Mouse (Mus musculus) testis, adult 2 months (tissue): Measurements from ENCODE around the gene Gbp2.

Source experiments
- CTCF ChIP-seq: fragments of 200-500 bp; IDR thresholded peaks from 2 replicates; pipeline ENCODE4 v1.5.1; 2012; ENCODE audit warnings: low read depth, mild to moderate bottlenecking, inconsistent platforms, low read length, moderate library complexity; ENCODE audit not compliant: control insufficient read depth, insufficient read depth, insufficient replicate concordance
- POLR2A ChIP-seq: fragments of 200-500 bp; IDR thresholded peaks from 2 replicates; pipeline ENCODE4 v1.6.1; 2012; ENCODE audit warnings: low read depth, mild to moderate bottlenecking, inconsistent platforms, low read length, moderate library complexity; ENCODE audit not compliant: control insufficient read depth

DNA sequence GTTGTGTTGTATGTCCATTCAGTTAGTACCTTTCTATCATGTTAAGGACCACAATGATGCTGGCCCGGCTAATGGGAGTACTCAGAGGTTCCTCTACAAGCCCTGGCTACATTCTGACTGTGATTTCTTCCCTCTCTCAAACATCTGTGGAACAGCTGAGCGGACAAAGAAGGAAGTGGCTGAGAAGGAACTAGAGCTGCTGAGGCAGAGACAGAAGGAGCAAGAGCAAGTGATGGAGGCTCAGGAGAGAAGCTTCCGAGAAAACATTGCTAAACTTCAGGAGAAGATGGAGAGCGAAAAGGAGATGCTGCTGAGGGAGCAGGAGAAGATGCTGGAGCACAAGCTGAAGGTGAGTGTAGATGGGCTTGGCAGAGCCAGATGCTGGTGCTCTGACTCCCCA is 49.7 kb upstream of the Gbp2 start:
- TF ChIP-seq CTCF (no peak), POLR2A (no peak)
